Mouse (Mus musculus) urinary bladder, postnatal 10 days (tissue): ENCODE data around the gene Ces3b.
A peak's percentile ranks its signal among the peaks of the same experiment; 100 is the strongest.
"Not testable (repeated sequence)": the region's sequence is repeated elsewhere in the genome, so short reads cannot be mapped to it uniquely, and the experiment has no call there.

Source experiments
- DNase-seq: peaks from one replicate; pipeline ENCODE4 v3.0.0; 2022; ENCODE audit warnings: low spot score

The Ces3b gene

DNA sequence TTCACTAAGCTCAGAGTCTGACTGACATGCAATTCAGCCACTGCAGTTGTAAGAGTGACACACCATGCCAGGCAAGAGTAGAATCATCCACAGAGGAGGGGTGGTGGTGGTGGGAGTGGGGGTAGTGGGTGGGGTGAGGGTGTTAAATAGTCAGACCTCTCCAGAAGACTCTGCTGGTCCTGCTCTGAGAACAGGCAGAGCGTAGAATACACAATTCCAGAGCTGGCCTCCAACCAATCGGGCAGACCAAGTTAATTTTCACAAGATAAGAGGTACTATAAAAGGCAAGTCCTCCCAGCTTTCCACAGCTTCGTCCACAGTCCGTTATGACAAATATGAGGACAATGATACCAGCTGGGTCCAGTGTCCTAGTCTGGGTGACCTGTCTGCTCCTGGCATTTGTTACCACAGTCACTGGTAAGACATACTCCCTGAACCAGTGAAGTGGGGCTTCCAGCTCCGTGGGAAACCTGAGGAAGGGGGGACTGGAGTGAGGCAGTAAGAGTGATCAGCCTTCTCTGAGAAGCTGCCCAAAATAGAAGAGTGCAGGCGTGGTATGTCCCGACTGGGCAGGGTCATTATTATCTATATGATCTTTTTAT, at the start of gene Ces3b:
Gene Ces3b (plus strand): TSS at position 305 of the 602 bp plus-strand sequence.
- DNase-seq: no peak

GRCm38 (mm10) chr8:105043510-105043909, 40.0 kb upstream of the Ces3b start:
- DNase-seq: no peak

- no peak for DNase-seq
Observed at GRCm38 (mm10) chr8:105045824-105046401, 37.6 kb upstream of the Ces3b start.

DNA sequence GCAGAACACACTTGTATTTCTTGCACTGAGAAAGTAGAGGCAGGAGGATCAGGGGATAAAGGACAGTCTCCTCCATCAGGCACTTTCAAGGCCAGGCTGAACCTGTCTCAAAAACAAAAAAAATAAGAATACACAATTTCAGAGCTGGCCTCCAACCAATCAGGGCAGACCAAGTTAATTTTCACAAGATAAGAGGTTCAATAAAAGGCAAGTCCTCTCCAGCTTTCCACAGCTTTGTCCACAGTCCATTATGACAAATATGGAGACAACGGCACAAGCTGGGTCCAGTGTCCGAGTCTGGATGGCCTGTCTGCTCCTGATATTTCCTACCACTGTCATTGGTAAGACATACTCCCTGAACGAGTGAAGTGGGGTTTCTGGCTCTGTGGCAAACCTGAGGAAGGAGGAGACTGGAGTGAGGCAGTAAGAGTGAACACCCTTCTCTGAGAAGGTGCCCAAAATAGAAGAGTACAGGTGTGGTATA, 35.1 kb upstream of the Ces3b start, which contains the start of gene Ces3a:
Gene Ces3a (plus strand): TSS at position 231 of the 484 bp plus-strand sequence.
- no peak for DNase-seq

- DNase-seq: no peak
Observed at GRCm38 (mm10) chr8:105056211-105056610, 27.3 kb upstream of the Ces3b start.

DNA sequence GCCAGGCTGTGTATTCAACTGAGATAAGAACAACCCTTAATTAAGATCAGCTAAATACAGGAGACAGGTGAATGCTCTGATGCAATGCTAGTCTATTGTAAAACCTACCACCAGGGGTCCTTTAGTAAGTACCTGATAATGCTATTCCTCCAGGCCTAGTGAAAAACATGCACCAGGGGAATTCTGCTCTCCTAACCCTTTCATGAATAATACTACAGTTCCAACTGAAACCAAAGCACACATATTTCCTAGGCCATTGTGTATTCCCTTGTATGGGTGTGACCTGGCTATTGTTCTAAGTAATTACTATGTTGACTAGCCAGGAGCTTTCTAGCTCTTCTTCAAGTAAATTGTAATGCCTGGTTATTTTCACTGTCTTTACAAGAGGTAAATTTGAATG, 23.5 kb upstream of the Ces3b start:
- no peak for DNase-seq

DNA sequence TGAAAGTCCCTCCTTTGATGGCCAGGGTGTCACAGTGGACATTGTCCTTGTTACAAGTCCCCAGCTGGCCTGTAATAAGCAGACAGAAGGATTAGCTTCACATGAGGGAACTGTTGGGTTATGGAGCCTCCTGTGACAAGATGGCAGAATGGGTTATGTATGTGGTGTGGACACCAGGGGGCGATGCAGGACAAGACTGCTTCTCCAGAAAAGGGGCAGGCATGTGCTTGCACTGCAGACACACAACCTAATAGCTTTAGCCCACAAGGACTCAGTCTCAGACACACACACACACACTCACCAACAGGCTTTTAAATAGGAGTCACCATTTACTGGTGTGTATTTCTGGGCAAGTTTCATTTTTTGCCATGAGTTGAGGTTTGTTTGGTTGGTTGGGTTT, 16.8 kb upstream of the Ces3b start:
- DNase-seq: no peak

DNA sequence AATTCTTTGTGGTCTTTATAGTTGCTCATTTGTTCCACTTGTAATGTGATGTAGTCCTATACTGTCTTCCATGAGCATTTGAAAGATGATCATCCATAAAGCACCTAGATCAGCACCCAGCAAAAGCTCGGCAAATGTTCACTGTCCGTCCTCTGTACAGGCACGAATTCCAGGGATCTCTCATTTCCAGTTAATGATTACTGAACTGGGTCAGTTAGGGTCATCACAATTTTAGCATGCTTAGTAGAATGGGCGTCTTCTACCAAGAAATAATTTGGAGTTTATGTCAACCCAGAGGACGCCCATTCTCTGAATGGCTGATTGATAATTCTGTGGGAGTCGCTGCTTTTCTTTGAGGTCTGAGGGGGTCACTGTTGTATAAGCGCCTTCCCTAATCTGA, 15.6 kb upstream of the Ces3b start:
- DNase-seq: not testable (repeated sequence)

DNA sequence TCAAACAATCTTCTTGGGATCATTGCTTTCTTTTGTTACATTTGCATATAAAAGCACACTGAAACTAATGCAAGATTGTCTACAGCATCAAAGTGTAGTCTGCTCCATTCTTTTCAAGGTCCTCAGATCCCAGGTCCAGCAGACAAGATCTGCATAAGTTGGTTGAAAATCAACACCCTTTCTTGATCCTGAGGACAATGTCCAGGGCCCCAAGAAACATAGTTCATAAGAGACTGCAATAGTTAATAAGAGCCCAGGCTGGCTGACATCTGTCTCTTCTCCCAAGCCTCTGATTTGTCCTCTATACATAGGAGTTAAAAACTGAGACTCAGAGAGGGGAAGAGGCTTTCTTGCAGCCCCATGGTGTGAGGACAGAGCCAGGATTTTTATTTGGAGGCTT, 14.6 kb upstream of the Ces3b start:
- DNase-seq: no peak

- no peak for DNase-seq
Observed at GRCm38 (mm10) chr8:105076601-105077000, 7.0 kb upstream of the Ces3b start.

DNA sequence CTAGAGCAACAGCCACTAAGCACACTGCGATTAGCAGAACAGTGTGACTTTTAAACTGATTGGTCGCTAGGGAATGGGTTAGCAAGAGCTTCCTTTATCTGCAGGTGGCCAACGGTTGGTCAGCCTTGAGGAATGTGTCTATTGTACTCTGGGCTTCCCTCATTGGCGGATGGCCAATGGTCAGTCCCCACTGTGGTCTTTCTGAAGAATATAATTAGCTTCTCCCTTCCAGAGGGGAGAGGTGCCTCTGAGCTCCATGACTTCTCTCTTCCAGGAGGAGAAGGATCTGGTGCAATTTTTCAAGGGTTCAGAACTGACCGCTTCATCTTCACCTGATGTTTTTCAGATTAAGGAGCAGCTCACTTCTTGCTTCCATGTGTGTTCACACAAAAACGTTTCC, 6.5 kb upstream of the Ces3b start:
- no peak for DNase-seq

- no peak for DNase-seq
Observed at GRCm38 (mm10) chr8:105078591-105078990, 5.0 kb upstream of the Ces3b start.

DNA sequence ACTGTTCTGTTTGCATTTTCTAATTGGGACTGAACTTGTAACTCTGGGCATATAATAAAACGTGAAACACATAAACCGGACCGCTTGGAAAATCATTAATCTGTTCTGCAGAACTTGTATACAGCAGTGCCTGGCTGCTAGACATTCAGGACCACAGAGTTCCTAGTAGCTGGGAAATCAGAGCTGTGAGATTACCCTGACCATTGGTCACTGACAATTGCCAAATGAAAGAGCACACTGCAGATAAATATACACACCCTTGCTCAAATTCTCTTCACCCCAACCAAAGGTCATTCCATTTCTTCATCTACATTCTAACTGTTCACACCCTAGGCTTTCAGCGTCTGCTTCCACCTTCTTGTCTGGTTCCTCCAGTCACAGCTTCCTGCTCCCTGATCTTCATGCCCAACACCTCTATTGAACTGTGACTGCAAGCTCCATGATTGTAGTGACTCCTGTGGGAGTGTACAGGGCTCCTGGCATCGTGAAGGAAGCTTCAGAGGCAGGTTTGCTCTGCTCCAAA, 2.7 kb upstream of the Ces3b start:
- no peak for DNase-seq

DNA sequence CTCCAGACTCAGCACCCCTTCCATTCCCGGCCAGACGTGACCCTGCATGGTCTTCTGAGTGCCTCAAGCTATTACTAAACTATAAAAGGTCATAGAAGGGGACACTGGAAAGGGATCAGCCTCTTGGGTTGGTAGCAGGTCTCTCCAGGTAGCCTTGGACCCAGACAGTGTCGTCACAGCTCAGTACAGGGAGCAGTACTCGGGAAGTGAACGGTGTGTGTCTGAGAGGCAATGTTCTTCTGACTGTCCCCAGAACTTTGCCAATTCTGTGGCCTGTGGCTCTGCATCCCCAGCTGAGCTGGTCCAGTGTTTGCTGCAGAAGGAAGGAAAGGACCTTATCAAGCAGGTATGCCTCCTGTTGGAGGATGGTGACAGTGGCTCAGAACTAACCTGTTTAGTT, 4.6 kb downstream of the Ces3b start:
- not testable (repeated sequence) for DNase-seq

DNA sequence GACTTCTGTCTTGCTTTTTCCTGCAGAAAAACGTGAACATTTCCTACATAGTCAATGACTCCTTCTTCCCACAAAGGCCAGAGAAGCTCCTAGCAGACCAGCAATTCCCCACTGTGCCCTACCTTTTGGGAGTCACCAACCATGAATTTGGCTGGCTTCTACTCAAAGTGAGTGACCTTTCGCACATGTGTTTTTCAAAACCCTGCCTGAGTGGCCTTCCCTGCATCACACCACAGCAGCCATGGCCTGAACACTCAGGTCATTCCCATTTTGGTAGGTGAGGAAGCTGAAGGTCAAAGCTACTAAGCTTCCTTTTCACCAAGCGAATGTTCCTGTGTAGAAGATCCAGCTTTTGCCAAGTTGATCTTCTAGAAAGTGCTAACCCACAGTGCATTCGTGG, 5.0 kb downstream of the Ces3b start:
- no peak for DNase-seq

DNA sequence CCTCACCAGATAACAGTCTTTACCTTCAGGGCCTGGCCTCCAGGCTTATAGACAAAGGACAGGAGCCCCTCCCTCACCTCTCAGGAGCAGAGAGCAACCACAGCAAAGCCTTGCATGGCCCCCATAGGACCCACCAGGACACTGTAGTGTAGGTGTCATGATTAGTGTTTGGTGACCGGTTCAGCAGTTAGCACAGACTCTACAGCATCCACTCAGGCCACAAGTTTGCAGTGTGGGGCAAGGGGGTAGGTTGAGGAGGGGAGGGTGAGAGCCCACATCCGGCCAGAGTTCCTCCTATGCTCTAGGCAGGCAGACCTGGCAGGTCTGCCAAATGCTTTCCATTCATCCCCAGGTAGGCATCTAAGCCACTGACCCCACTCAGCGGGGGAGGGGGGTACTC, 10.4 kb downstream of the Ces3b start:
- no peak for DNase-seq

GRCm38 (mm10) chr8:105102101-105102785, 18.7 kb downstream of the Ces3b start:
- DNase-seq: not testable (repeated sequence)

DNA sequence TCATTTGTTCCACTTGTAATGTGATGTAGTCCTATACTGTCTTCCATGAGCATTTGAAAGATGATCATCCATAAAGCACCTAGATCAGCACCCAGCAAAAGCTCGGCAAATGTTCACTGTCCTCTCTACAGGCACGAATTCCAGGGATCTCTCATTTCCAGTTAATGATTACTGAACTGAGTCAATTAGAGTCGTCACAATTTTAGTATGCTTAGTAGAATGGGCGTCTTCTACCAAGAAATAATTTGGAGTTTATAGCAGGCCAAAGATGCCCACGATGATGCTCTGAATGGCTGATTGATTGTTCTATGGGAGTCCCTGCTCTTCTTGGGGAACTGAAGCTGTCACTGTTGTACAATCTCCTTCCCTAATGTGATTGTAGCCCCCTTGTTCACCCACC, 20.1 kb downstream of the Ces3b start:
- DNase-seq: not testable (repeated sequence)

GRCm38 (mm10) chr8:105104220-105104619, 20.7 kb downstream of the Ces3b start:
- no peak for DNase-seq

DNA sequence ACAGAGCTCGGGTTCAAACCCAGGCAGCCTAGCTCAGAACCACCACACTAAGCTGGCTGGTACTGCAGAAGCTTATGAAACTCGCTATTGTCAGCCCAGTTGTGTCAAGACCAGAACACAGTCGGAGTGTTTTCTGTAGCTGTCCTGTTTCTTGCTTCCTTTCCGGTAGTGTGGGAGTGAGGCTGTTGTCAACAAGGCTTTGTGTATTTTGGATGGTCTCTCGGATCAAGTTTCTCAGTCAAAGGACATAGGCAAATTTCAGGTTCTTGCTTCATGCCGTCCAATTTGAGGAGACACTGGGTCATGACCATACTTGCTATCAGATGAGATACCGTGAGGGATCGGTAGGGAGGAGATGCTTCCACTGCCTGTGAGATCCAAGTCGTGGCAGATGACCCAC, 46.3 kb downstream of the Ces3b start:
- DNase-seq: no peak

GRCm38 (mm10) chr8:105131509-105131908, 48.0 kb downstream of the Ces3b start, which contains the start of gene Ces4a:
Gene Ces4a (plus strand): TSS chr8:105131800.
- no peak for DNase-seq

GRCm38 (mm10) chr8:105138423-105138822, 54.9 kb downstream of the Ces3b start:
- DNase-seq: peak; percentile 35

- DNase-seq: no peak
Observed at GRCm38 (mm10) chr8:105142395-105142794, 58.8 kb downstream of the Ces3b start.
